ENCODE assay signal across 19 mouse cellular contexts in genomic region chr12:31656841-31657240, GRCm38 (mm10). TPM values are rescaled to one million over a fixed set of nuclear protein-coding genes. Genes with fewer than 3 reads are reported as not detected.
DNase-seq lines count a peak whose midpoint lies in the region; TF ChIP-seq lines count a peak whose summit lies in the region.
"Had no signal": no experiment of that assay in that cellular context is flagged by ENCODE, and none has a peak within 500 bp of the region (broad histone marks: within the 10 kb centered on the region; RNA-seq: fewer than 3 reads in every experiment).

No protein-coding gene starts in this region.

- TF ChIP-seq EP300 in CH12.LX (IDR thresholded peaks at IDR 0.05; ENCODE audit: low read length): peak; percentile 53

- peaks cover 8% of the 10 kb centered on the region for H3K79me2 ChIP-seq in CH12.LX (replicated peaks; ENCODE audit: control insufficient read depth, extremely low read depth, insufficient read depth, poor library complexity, severe bottlenecking)

- H3K4me1 ChIP-seq in CH12.LX (ENCODE audit: control insufficient read depth in 1 of 2, insufficient read depth in 2 of 2): peaks cover 0 to 22% of the 10 kb centered on the region in 2 experiments; a peak in 2 of 4 replicates

- peak; percentile 23 for DNase-seq in CD4-positive helper T cell, adult 2 months (ENCODE audit: low read depth, low spot score)
- no peak for DNase-seq in CH12.LX (ENCODE audit: extremely low read depth)
- peak; percentile 46 for DNase-seq in induced T-regulatory cell, adult 2 months (ENCODE audit: low read depth)
- no peak for DNase-seq in gastrocnemius, postnatal 36 days
- no peak for DNase-seq in left cerebral cortex, adult 8-10 months (ENCODE audit: low spot score in 2 of 2)
- DNase-seq: adrenal gland, adult 8-10 months; adrenal gland, postnatal 14 days; adrenal gland, postnatal 36 days; cerebellum, adult 11 months; cerebellum, adult 18-20 months; cerebellum, adult 8-10 months; cerebellum, postnatal 10 days; cerebellum, postnatal 25 days; forebrain, postnatal 0 days had no signal

- intact Hi-C loops in gastrocnemius, postnatal 36 days (cut with DNase I): loop anchor here (5.0 to 10.0 kb wide), 2 partner anchors 150 to 268 kb away; no protein-coding TSS in a partner anchor

- no peak overlapping the region for H3K4me2 ChIP-seq in CH12.LX (ENCODE audit: insufficient read depth, low read depth, poor library complexity, severe bottlenecking)
- H3K4me2 ChIP-seq: embryonic facial prominence, embryonic 12.5 days; forebrain, embryonic 13.5 days; forebrain, embryonic 15.5 days had no signal

- no peaks in the 10 kb centered on the region for H3K9me3 ChIP-seq in CH12.LX (replicated peaks; ENCODE audit: low read length)
- H3K9me3 ChIP-seq: embryonic facial prominence, embryonic 10.5 days; embryonic facial prominence, embryonic 12.5 days; forebrain, embryonic 13.5 days; forebrain, embryonic 15.5 days had no signal

- H3K4me3 ChIP-seq in CH12.LX (replicated peaks in 1 of 3; ENCODE audit: low read depth in 2 of 3, low read length in 2 of 3, poor library complexity in 1 of 3): no peak overlapping the region
- H3K4me3 ChIP-seq: embryonic facial prominence, embryonic 10.5 days; embryonic facial prominence, embryonic 12.5 days; forebrain, embryonic 13.5 days; forebrain, embryonic 15.5 days had no signal

- H3K9ac ChIP-seq in CH12.LX (ENCODE audit: insufficient read depth, low read depth): no peak overlapping the region
- H3K9ac ChIP-seq: embryonic facial prominence, embryonic 12.5 days; forebrain, embryonic 13.5 days; forebrain, embryonic 15.5 days; forebrain, postnatal 0 days had no signal

- H3K27ac ChIP-seq in CH12.LX (ENCODE audit: insufficient read depth, low read depth): no peak overlapping the region
- H3K27ac ChIP-seq: embryonic facial prominence, embryonic 10.5 days; embryonic facial prominence, embryonic 12.5 days; forebrain, embryonic 13.5 days; forebrain, embryonic 15.5 days had no signal

- no peak for TF ChIP-seq POLR2A in CH12.LX (IDR thresholded peaks at IDR 0.05; ENCODE audit: low read depth, low read length)

- H3K27me3 ChIP-seq in CH12.LX (replicated peaks): no peaks in the 10 kb centered on the region
- H3K27me3 ChIP-seq: embryonic facial prominence, embryonic 12.5 days; forebrain, embryonic 13.5 days; forebrain, embryonic 15.5 days; Patski had no signal

- dilution Hi-C loops in CH12.LX (cut with MboI; ENCODE audit: extremely low pct_ligation_motif_present, extremely low pct_unique_long_range_greater_than_20kb, low sequenced_read_pairs): no loop called here

- no peak for TF ChIP-seq CTCF in CH12.LX (conservative IDR thresholded peaks at IDR 0.05 in 1 of 2, IDR thresholded peaks at IDR 0.05 in 1 of 2; ENCODE audit: low read depth in 2 of 2, low read length in 2 of 2)

- no peak for TF ChIP-seq RAD21 in CH12.LX (IDR thresholded peaks at IDR 0.05; ENCODE audit: low read depth, low read length)

- in situ Hi-C loops in CH12.LX (cut with MboI; ENCODE audit: low pct_ligation_motif_present, low pct_unique_long_range_greater_than_20kb, low sequenced_read_pairs): no loop called here

- peaks cover 0 to 18% of the 10 kb centered on the region in 2 experiments for H3K36me3 ChIP-seq in CH12.LX (replicated peaks in 1 of 2; ENCODE audit: control insufficient read depth in 1 of 2, insufficient read depth in 1 of 2, low read length in 1 of 2)
- H3K36me3 ChIP-seq: embryonic facial prominence, embryonic 12.5 days; forebrain, embryonic 15.5 days had no signal

TF ChIP-seq in CH12.LX, 34 proteins besides CTCF, POLR2A, EP300 and RAD21:
- TF ChIP-seq IRF4 (IDR thresholded peaks at IDR 0.05; ENCODE audit: low read depth, low read length) (0 out of 2 replicates have a peak, but pooled peaks have one; percentile 9), E2F4 (IDR thresholded peaks at IDR 0.05; ENCODE audit: insufficient replicate concordance, low read depth, low read length) (no peak), JUND (conservative IDR thresholded peaks at IDR 0.05; ENCODE audit: low read depth, low read length) (peak; percentile 56)

RNA-seq across cellular contexts. Expression of gene Cog5, which starts 2.2 kb away (rescaled TPM):
- total RNA-seq in CH12.LX (2012; rRNA removed) (31.6 and 34.8 TPM in 2 replicates), CH12.LX (2014; rRNA removed) (40.6 and 42.7 TPM in 2 replicates)
- 32.0 and 39.3 TPM in 2 replicates for polyA plus RNA-seq in CH12.LX (2012; ENCODE audit: insufficient read length, low read depth)
- total RNA-seq in gastrocnemius, postnatal 36 days (2021): 10 to 100 TPM; 22.7 to 25.1 TPM
- total RNA-seq in left cerebral cortex, adult 8-10 months (2022): 10 to 100 TPM; 47.8 to 56.0 (median 53.0) TPM

RNA-seq across cellular contexts. Expression of gene Dus4l, which starts 2.2 kb away (rescaled TPM):
- total RNA-seq in CH12.LX (2012; rRNA removed) (16.1 and 17.9 TPM in 2 replicates), CH12.LX (2014; rRNA removed) (32.8 and 37.0 TPM in 2 replicates)
- polyA plus RNA-seq in CH12.LX (2012; ENCODE audit: insufficient read length, low read depth): 23.2 and 26.2 TPM in 2 replicates
- total RNA-seq in gastrocnemius, postnatal 36 days (2021): 1 to 10 TPM; 2.6 to 5.2 TPM
- total RNA-seq in left cerebral cortex, adult 8-10 months (2022): 10 to 100 TPM in 1 of 4 experiments, 1 to 10 TPM in 3; 5.6 to 13.8 (median 7.7) TPM

RNA-seq across cellular contexts. Expression of gene Bcap29, which starts 22.4 kb away (rescaled TPM):
- total RNA-seq in CH12.LX (2012; rRNA removed): 31.4 and 32.4 TPM in 2 replicates
- 104 and 112 TPM in 2 replicates for total RNA-seq in CH12.LX (2014; rRNA removed)
- polyA plus RNA-seq in CH12.LX (2012; ENCODE audit: insufficient read length, low read depth): 127 and 128 TPM in 2 replicates
- total RNA-seq in gastrocnemius, postnatal 36 days (2021): 10 to 100 TPM; 24.9 to 29.0 TPM
- total RNA-seq in left cerebral cortex, adult 8-10 months (2022): 10 to 100 TPM; 36.7 to 48.6 (median 45.2) TPM

RNA-seq across cellular contexts. Expression of gene Gpr22, which starts 56.9 kb away (rescaled TPM):
- total RNA-seq in CH12.LX (2012; rRNA removed) (not detected in 2 replicates), CH12.LX (2014; rRNA removed) (not detected in 2 replicates)
- polyA plus RNA-seq in CH12.LX (2012; ENCODE audit: insufficient read length, low read depth): not detected in 2 replicates
- total RNA-seq in gastrocnemius, postnatal 36 days (2021): not detected
- total RNA-seq in left cerebral cortex, adult 8-10 months (2022): 10 to 100 TPM; 36.1 to 48.9 (median 43.9) TPM

Comparison
In these comparisons a context has a peak if more than half of its experiments do, and no peak if none do; other contexts are left out.
1. DNase-seq: peak in CD4-positive helper T cell, adult 2 months (single experiment) and induced T-regulatory cell, adult 2 months (single experiment); none in CH12.LX (single experiment), gastrocnemius, postnatal 36 days (0 of 2) and left cerebral cortex, adult 8-10 months (0 of 2).